Mouse (Mus musculus): ENCODE measurements around the gene Stx16. TPM values are rescaled to one million over a fixed set of nuclear protein-coding genes. Genes with fewer than 3 reads are reported as not detected.

Stx16 gene
- polyA plus RNA-seq (2017; shearing (Covaris generic)), result 10 to 100 TPM; 18.2 to 20.4 TPM

DNA sequence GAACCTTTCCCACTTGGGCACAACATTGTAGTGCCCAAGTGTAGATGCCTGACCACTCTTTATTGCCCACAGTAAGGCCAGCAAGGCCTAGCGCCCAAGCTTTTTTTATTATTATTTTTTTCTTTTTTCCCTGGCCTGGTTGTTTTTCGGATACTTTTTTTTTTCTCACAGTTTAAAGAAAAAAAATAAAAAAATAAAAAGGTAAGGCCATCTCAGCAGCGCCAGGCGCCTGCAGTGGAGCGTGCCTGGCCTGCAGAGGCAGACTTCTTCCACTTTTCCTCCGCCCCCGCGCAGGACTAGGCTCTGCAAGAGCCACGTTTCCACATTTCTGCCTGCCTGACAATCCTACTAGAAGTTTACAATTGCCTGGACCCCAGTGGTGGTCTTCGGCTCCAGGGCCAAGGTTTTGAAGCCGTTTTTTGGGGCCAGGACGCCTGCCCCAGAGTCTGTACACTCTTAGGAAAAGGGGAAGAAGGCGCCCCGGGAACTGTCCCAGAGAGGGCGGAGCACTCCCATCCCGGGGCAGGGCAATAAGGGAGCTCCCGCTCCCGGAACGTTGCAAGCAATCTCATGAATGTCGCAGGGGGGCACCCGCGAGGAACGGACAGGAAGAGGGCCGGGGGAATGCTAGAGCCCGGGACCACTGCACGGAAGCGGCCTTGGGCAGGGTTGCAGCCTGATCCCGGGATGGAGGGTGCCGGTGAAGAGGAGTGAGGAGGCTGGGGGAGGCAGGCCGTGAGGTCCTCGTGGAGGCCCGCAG lies at the start of gene Stx16:
Gene Stx16 (plus strand): TSS at position 636 of the 760 bp plus-strand sequence.
- ATAC-seq, result peak; percentile 68

DNA sequence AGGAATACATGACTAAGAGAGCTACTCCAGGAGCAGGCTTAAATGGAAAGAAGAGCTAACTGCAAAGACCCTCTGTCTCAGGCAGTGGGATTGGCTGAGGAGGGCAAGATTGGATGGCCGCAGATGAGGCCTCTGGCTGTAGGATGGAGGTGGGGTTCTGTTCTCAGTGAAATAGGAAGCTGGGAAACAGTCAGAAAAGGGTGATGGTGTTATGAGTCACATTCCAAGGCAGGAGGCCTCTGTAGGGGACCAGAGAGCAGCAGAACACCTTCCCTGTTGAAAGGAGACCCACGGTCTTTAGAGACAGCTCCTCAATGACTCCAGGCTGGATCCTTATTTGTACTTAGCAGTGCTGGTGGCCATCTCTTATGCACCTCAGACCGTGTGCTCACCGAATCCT lies 49.7 kb upstream of the Stx16 start:
- ATAC-seq, result no peak

DNA sequence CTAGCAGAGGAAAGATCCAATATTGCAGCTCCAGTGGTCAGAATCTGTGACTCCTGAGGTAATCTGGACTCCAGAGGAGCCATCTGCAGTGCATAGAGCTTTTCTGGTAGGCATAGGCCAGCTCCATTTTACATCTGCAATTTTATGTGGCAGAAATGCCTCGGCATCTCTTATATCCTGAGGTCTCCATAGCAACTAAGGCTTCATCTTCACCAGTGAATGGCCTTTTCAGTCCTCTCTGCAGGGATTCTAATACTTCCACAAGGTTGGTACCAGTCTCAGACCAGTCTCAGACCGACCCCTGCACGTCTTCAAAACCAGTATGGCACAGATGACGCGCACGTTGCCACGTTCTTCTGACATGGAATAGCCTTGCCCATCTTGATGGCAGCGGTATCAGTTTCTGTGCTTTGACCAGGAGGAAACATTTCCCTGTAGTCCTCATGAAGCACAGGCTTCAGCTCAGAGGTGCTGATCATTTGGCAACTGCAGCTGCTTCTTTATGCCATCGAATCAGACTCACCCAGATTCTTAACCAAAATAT lies 42.8 kb upstream of the Stx16 start:
- ATAC-seq, result no peak

DNA sequence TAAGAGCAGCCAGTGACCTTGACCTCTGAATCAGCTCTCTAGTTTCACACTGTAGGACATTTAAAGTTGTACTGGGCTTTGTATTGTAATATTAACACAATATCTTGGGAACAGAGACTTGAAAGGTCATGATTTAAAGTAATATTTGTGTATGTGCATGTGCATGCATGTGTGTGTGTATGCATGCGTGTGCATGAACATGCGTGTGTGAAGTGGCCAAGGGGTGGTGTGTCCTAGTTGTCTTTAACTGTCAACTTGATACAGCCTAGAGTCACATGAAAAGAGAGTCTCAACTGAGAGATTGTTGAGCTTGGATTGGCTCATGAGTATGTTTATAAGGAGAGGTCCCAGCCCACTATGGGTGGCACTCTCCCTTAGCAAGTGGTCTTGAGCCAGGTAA lies 28.5 kb upstream of the Stx16 start:
- ATAC-seq, result no peak

DNA sequence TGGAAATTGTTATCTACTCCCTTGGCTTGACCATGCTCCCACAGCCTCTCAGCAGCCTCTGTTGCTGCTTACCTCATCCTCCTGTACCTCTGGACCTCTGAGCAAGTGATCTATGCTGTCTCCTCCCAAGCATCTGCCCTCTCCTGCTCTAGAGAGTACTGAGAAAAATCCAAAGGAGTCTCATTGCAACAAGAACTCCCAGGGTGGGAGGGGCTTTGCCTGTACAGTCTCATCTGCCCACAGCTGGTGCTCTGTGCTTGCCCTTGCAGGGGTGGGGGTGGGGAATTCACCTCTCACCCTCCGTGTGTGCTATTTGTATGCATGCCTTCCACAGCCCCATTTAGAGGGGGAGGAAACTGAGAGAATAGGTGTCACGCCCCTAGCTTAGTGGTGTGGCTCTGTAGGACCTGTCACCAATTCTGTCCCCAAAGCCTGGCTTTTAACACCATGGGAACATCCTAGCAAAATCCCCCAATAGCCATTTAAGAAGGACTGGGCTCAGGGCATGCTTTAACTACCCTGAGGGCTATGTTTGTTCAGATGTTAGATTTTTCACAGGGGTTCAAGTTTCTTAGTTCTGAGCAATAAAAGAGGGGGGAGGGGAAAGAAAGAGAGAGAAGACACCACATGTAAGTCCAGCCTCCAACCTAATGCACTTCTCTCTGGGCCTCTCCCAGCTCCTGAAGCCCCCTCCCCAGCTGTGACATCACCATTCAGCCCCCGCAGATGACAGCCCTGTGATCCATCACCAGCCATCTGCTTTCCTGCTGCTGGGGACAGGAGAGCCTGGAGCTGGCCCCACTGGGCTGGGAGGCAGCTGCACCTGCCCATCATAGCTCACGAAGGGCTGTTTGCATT lies 26.4 kb upstream of the Stx16 start:
- ATAC-seq, result no peak

DNA sequence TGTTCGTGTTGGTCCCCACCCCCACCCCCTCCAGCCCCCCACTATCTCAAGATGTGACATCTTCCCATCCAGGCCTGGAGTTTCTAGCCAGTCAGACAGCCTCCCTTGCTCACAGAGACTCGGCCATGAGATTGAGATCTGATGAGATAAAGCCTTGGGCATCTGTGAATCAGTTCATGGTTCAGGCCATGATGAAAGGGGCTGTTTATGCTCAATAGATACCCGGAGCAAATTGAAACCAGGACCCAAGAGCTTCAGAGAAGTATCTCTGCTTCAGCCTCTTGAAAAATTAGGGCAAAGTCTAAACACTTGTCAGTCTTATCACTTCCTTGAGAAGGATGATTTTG lies 25.8 kb upstream of the Stx16 start:
- no peak for ATAC-seq

DNA sequence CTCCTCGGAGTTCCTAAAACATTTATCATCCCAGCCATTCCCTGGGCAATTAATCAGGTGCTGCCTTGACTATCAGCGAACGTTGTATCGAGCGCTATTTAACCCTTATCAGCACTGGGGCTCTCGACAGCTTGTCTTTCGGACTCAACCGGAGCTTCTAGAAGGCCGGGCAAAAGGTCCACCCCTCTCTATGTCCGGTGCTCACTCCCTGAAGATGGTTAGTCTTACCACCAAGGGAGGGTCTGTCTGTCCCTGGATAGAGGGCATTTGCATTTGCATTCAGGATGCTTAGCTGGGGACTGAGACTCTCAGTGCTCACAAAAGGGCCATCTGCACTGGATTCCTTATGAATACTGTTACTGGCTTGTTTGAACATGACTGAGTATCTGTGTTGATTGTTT lies 25.0 kb upstream of the Stx16 start:
- no peak for ATAC-seq

- ATAC-seq, result no peak
These were observed 21.6 kb upstream of the Stx16 start for GRCm38 (mm10) chr2:174054496-174054895.

DNA sequence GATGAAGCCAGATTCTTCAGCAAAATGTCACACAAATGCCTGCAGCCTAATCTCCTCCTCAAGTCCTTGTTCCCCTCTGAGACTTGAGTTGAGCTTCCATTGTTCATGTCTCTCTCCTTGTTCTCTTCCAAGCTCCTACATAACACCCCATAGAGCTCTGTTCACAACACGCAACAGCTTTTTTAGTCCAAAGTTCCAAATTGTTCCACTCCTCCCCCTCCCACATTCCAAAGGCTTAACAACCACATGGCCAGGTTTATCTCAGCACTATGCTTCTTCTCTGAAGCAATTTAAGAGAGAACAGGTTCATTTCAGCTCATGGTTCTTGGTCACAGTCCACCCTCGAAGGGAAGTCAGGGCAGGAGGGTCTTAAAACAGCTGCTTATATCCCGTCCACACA lies 18.4 kb upstream of the Stx16 start:
- ATAC-seq, result no peak

DNA sequence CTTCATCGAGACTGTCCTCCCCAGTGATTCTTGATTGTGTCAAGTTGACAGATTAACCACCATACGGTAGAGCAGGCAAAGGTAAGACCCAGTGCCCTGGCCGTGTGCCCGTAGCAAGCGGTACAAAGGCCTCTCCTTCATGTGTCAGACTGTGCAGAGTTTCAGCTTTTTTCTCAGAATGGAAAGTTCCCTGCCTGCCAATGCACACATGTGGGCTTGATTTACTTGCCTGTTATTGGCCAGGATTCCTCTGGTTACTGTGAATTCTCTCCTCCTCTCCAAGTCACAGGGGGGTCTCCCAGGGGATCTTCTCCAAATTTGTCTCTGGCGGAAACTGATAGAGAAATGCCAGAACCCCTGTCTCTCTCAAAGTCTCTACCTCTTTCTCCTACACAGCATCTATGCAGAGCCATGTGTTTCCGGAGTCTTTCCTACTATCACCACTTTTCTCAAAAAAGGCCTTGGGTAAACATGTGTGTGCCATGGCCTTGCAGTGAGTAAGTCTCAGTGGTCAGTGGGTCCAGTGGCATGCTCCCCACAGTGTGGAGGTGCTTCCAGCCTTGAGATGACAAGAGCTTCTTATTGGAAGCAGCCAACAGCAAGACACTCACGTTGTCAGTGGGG lies 17.7 kb upstream of the Stx16 start:
- no peak for ATAC-seq

DNA sequence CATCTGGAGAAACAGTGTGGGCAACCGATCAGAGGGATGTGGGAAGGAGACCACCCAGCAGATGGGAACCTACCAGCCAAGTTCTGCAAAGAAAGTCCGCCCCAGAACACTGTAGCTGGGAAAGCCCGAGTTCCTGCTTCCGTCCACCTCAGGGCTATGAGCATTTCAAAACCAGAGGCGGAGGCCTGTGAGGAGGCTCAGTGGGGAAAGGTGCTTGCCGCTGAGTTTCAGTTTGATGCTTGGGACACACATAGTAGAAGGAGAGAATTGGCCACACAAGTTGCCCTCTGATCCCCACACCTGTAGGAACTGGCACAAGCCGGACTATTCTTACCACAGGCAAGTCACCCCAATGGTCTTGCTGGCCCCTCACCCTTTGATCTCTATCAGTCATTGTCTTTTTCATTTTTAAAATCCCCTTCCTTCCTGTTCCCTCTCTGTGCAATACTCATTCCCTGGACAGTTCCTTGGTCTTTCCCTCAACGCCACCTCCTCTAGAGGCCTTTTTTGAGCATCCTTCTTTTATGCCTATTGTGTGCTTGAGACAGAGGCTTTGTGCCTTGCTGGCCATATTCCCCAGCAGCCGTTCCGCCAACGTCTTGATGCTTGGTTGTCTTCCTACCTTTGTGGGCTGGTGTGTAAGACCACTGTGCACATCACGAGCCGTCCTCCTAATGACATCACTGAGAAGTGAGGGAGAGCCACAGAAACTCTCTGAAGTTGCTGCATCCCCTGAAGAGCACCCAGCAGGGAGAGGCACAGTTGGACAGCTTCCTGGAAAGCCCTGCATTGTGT lies 16.3 kb upstream of the Stx16 start:
- no peak for ATAC-seq

DNA sequence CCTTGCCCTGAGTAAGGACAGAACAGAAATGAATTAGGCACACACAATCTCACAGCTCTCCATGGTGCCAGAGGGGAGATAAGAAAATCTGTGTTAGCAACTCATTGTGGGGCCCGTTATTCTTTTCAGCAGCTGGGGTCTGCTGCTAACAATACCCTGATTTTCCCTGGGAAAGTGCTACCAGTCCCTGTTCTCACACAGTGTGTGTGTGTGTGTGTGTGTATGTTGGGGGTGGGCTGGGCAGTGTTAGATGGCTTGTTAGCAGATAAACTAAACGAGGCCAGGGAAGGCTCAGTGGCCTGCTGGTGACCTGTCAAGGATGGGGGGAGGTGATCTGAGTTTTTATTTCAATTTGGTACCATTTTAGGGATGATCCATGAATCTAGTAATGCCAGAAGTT lies 14.9 kb upstream of the Stx16 start:
- no peak for ATAC-seq

GRCm38 (mm10) chr2:174063074-174063473 lies 13.0 kb upstream of the Stx16 start:
- no peak for ATAC-seq

DNA sequence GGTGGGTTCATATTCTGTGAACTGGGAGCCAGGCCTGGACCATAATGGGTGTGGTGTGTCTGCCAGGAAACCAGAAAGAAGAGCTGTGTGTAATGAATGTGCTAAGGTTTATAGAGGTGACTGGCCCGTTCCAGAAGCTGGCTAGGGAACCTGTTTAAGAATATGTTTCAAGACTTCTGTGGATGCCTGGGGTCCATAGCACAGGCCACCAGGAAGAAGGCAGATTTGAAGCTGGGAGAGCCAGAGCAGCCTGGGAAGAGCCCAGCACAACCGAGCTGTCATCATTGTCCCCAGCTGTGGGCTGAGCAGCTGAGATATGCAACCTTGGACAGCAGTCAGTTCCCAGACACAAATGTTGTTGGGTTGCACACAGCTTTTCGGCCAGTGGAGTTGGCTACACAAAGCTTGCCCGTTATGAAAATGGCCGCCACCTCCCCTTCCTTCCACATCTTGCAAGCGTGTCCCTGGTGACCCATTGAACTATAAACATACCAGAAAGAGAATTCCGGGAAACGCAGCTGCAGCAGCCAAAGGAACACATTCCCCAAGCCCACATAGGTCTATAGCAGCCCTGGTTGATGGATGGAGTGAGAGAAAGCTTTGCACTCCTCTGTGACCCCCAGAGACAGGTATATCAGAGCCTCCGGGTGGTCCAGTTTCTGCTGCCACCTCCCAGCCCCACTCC lies 12.4 kb upstream of the Stx16 start:
- no peak for ATAC-seq

- ATAC-seq, result no peak
These were observed 8.2 kb upstream of the Stx16 start for GRCm38 (mm10) chr2:174067793-174068419.

- peak; percentile 84 for ATAC-seq
These were observed 6.5 kb upstream of the Stx16 start for GRCm38 (mm10) chr2:174069532-174070049.

DNA sequence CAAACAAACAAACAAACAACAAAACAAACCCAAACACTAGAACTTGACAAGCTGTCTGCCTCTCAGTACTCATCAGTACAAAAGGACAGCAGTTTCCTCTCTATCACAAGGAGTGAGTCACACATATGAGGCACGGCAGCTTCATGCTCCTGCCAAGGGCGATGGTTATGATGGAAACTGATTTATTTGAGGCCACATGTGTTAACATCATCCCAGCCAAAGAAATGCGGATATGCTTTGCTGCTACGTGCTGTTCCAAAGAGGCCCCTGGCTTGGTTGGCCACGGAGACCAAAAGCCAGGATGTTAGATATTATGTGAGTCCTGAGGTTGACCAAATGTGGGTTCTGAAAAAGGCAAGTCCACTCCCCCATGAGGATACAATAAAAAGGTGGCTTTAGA lies 4.7 kb upstream of the Stx16 start:
- no peak for ATAC-seq

DNA sequence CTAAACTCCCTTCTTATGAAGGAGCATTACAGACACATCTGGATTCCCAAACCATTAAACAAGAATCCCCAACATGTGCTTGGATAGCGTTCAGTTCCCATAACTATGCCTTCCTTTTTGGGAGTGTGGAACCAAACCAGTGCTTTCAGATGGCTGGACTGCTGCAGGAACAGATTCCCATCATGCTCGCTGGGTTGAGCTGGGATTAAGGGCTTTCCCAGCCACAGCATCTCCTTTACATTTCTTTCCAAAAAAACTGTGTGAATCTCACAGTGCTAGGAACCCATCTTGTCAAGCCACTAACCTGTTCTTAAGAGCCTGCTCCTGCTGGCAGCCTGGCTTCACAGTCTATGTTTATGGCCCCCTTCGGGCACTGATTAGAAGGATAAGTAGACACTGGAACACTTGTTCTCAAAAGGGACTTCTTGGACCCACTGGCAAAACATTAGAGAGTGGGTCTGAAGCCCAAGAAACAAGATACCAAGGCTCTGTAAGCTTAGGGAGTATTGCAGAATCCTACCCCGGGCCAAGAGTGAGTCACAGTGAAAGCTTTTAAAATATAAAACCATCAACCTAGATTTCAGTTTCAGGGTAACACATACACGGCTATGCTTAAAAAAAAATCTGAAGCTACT lies 2.8 kb upstream of the Stx16 start:
- no peak for ATAC-seq

GRCm38 (mm10) chr2:174074621-174075020 lies 1.5 kb upstream of the Stx16 start:
- no peak for ATAC-seq

GRCm38 (mm10) chr2:174075072-174075570 lies 987 bp upstream of the Stx16 start:
- no peak for ATAC-seq
